Mouse (Mus musculus) embryonic facial prominence, embryonic 14.5 days (tissue): ENCODE measurements at regions not wholly inside any gene's neighbourhood (a gene's known extent, or its start where the extent isn't known, plus 50 kb on each side); places are given as distances from the start of the nearest gene placed in this dataset.

ENCODE experiments used
- ATAC-seq: fragments of 200-750 bp; cut with Nextera tagmentation; 2 replicates; pipeline ENCODE4 v1.8.0; 2017; ENCODE audit warnings: low read depth, moderate number of reproducible peaks, moderate TSS enrichment
- DNase-seq: peaks from one replicate; pipeline ENCODE4 v3.0.0-alpha.2; 2015; ENCODE audit warnings: low spot score
- H3K27ac ChIP-seq: fragments of 300-500 bp; sonication (generic); replicated peaks from 2 replicates; pipeline ENCODE4 v1.5.1; 2014; ENCODE audit warnings: low read depth, mild to moderate bottlenecking, low read length, moderate library complexity
- H3K27me3 ChIP-seq: fragments of 300-500 bp; sonication (generic); replicated peaks from 2 replicates; pipeline ENCODE4 v1.6.1; 2014; ENCODE audit warnings: low read length; ENCODE audit not compliant: control insufficient read depth, insufficient read depth
- H3K36me3 ChIP-seq: fragments of 300-500 bp; sonication (generic); 2 replicates; pipeline ENCODE4 v1.6.1; 2014; ENCODE audit warnings: low read length, mixed read lengths; ENCODE audit not compliant: control insufficient read depth, insufficient read depth
- H3K4me1 ChIP-seq: fragments of 300-500 bp; sonication (generic); 2 replicates; pipeline ENCODE4 v1.6.1; 2014; ENCODE audit warnings: antibody characterized with exemption, low read length; ENCODE audit not compliant: control insufficient read depth, insufficient read depth
- H3K4me2 ChIP-seq: fragments of 300-500 bp; sonication (generic); 2 replicates; pipeline ENCODE4 v1.6.1; 2014; ENCODE audit warnings: low read depth, mild to moderate bottlenecking, low read length, moderate library complexity, mixed read lengths
- H3K4me3 ChIP-seq: fragments of 300-500 bp; sonication (generic); 2 replicates; pipeline ENCODE4 v1.5.1; 2014; ENCODE audit warnings: low read depth, mild to moderate bottlenecking, low read length
- H3K9ac ChIP-seq: fragments of 300-500 bp; sonication (generic); 2 replicates; pipeline ENCODE4 v1.6.1; 2014; ENCODE audit warnings: low read depth, mild to moderate bottlenecking, low read length, moderate library complexity, mixed read lengths
- H3K9me3 ChIP-seq: fragments of 300-500 bp; sonication (generic); 2 replicates; pipeline ENCODE4 v1.6.1; 2016; ENCODE audit warnings: low read length; ENCODE audit not compliant: control insufficient read depth
- WGBS: fragments of 180-500 bp; shearing (Covaris S2); extraction: QIAGEN DNeasy Blood & Tissue Kit; methylation state at CpG from one replicate; pipeline ENCODE4 v1.1.7; 2014; 5-methylcytosine and 5-hydroxymethylcytosine counted together

GRCm38 (mm10) chr11:63708412-63708811 lies 213.7 kb downstream of the Hs3st3b1 start:
- no peak for ATAC-seq
- H3K4me2 ChIP-seq = no peak overlapping the region
- H3K27me3 ChIP-seq = no peaks in the 10 kb centered on the region
- 0 out of 2 replicates have a peak, but pooled peaks cover 17% of the 10 kb centered on the region for H3K4me1 ChIP-seq
- H3K9me3 ChIP-seq = no peaks in the 10 kb centered on the region
- 52% methylated on average over 4 of the region's 4 CpGs for WGBS
- H3K36me3 ChIP-seq = no peaks in the 10 kb centered on the region
- H3K4me3 ChIP-seq = no peak overlapping the region
- H3K9ac ChIP-seq = no peak overlapping the region
- H3K27ac ChIP-seq = no peak overlapping the region
- DNase-seq = peak; percentile 45

DNA sequence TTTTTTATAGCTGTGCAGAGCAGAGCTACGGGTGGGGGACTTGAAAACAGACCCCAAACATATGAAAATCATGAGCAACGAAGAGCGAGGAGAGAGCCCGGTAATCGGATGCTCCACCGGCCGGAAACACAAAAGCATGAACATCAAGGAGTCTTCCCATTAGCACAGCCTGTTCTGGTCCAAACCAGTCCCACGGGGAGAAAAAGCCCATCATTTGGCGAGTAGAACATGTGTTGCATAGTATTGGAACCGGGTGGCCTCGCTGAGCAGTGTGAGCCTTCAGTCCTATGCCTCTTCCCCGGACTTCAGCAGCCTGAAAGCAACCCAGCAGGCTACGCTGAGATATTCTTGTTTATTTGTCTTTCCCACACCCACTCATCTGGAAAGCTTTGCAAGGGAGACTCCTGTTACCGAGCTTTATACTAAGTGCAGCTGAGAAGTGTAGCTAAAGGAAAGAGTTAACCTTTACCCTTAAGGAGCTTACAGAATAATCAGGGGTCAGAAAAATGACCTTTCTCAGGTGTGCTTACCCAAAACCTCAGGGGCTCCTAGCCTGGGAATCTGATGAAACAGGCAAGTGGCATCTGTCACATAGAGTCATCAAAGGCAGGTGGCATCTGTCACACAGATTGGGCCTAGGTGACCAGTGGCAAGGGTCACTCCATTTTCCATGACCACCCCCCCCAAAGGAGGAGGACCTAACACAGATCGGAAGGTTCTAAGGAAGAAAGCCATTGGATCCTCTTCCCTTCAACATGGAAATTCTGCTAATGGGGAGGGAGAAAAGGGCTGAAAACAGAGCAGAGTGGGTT lies 209.8 kb downstream of the Hs3st3b1 start:
- peak; percentile 51 for DNase-seq
- Histone ChIP-seq H3K36me3 (no peaks in the 10 kb centered on the region), H3K27me3 (no peaks in the 10 kb centered on the region), H3K4me2 (peak overlapping the region; percentile 39), H3K4me3 (no peak overlapping the region), H3K9me3 (no peaks in the 10 kb centered on the region), H3K27ac (no peak overlapping the region), H3K9ac (peak overlapping the region; percentile 41; the same call in 1 of the 2 replicates), H3K4me1 (0 out of 2 replicates have a peak, but pooled peaks cover 8% of the 10 kb centered on the region)
- WGBS = 31% methylated on average over 15 of the region's 15 CpGs
- peak; percentile 12; the same call in 1 of the 2 replicates for ATAC-seq

DNA sequence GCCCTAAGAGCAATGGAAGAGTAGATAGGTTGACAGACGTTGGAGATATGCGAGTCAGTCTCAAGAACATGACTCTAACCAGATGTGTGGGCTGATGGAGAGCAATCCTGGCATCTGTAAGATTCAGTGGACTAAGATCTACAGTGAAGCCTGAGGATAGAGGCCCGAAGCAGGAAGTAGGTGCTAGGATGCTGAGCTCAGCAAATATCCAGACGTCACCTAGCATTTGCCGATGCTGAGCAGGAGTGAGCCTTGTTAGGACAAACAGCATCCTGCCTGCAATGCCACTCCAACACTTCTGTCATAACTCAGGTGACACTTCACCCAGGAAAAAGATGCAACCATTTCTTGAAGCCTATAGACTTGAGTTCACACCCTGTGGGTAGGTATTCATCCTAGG lies 199.8 kb downstream of the Hs3st3b1 start:
- 90% methylated on average over 5 of the region's 5 CpGs for WGBS
- ATAC-seq (no peak), DNase-seq (no peak)
- Histone ChIP-seq H3K27ac (no peak overlapping the region), H3K27me3 (no peaks in the 10 kb centered on the region), H3K36me3 (no peaks in the 10 kb centered on the region), H3K4me1 (peaks cover 4% of the 10 kb centered on the region; the same call in 1 of the 2 replicates), H3K9me3 (no peaks in the 10 kb centered on the region), H3K4me3 (no peak overlapping the region), H3K4me2 (no peak overlapping the region), H3K9ac (no peak overlapping the region)

GRCm38 (mm10) chr11:63730880-63731279 lies 191.2 kb downstream of the Hs3st3b1 start:
- DNase-seq (peak; percentile 79), ATAC-seq (peak; percentile 68; the same call in 1 of the 2 replicates)
- no peak overlapping the region for H3K4me3 ChIP-seq
- no peak overlapping the region for H3K27ac ChIP-seq
- 0 out of 2 replicates have a peak overlapping the region, but pooled peaks have one; percentile 10 for H3K4me2 ChIP-seq
- WGBS = 36% methylated on average over 9 of the region's 9 CpGs
- no peaks in the 10 kb centered on the region for H3K9me3 ChIP-seq
- peaks cover 25% of the 10 kb centered on the region for H3K4me1 ChIP-seq
- H3K27me3 ChIP-seq = no peaks in the 10 kb centered on the region
- H3K36me3 ChIP-seq = no peaks in the 10 kb centered on the region
- no peak overlapping the region for H3K9ac ChIP-seq

DNA sequence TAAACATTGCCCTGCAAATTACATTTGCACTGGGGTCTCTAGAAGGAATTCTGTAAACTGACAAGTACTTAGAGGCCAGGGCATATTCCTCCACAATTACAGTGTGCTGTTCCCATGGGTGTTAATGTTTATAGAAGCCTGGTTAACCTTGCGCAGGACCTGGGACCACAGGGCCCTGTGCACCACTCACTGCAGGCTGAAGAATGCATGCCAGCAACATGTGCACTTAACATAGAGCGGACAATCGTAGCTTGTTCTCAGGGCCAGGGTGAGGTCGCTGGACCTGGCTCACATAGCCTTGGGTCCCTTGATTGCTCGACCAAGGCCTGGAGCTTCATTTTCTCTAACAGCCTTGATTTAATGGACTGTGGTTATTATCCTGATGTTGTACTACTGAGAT lies 168.8 kb downstream of the Hs3st3b1 start:
- no peaks in the 10 kb centered on the region for H3K36me3 ChIP-seq
- H3K27ac ChIP-seq = no peak overlapping the region
- DNase-seq (no peak), ATAC-seq (no peak)
- H3K4me3 ChIP-seq = no peak overlapping the region
- peaks cover 12% of the 10 kb centered on the region; the same call in 1 of the 2 replicates for H3K4me1 ChIP-seq
- no peak overlapping the region for H3K9ac ChIP-seq
- 47% methylated on average over 5 of the region's 5 CpGs for WGBS
- H3K9me3 ChIP-seq = no peaks in the 10 kb centered on the region
- H3K4me2 ChIP-seq = no peak overlapping the region
- H3K27me3 ChIP-seq = no peaks in the 10 kb centered on the region

DNA sequence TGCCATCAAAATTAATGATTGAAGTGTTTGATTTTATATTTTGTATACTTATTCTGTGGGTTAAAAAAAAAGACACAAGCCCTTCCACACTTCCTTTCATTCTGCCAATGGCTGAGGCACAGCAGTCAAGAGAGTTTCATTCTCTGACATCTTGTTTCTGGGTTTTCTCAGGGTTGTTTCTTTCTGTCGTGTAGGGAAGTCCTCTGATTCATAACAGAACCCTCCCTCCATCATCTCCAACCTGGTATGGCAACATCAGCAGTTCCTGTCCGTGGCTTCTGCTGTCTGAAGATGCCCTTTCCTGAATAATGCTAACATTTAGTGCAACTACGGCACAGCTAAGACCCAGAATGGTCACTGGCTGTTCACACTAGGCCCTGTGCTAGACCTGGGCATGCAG lies 167.3 kb downstream of the Hs3st3b1 start:
- H3K9ac ChIP-seq = no peak overlapping the region
- WGBS = 72% methylated on average over 3 of the region's 3 CpGs
- no peak for DNase-seq

GRCm38 (mm10) chr11:63758313-63758712 lies 163.8 kb downstream of the Hs3st3b1 start:
- WGBS = 74% methylated on average over 3 of the region's 3 CpGs
- ATAC-seq = no peak
- no peak overlapping the region for H3K4me3 ChIP-seq

More for the DNA sequence above, 167.3 kb downstream of the Hs3st3b1 start:
- Histone ChIP-seq H3K27ac (no peak overlapping the region), H3K4me3 (no peak overlapping the region), H3K9me3 (no peaks in the 10 kb centered on the region), H3K4me2 (no peak overlapping the region), H3K4me1 (peaks cover 12% of the 10 kb centered on the region; the same call in 1 of the 2 replicates), H3K36me3 (no peaks in the 10 kb centered on the region), H3K27me3 (no peaks in the 10 kb centered on the region)
- ATAC-seq = no peak

GRCm38 (mm10) chr11:63761561-63761960 lies 160.5 kb downstream of the Hs3st3b1 start:
- Histone ChIP-seq H3K9ac (no peak overlapping the region), H3K4me2 (no peak overlapping the region), H3K27ac (no peak overlapping the region), H3K36me3 (no peaks in the 10 kb centered on the region), H3K4me3 (no peak overlapping the region), H3K27me3 (no peaks in the 10 kb centered on the region), H3K9me3 (no peaks in the 10 kb centered on the region), H3K4me1 (no peaks in the 10 kb centered on the region)
- no peak for DNase-seq
- no peak for ATAC-seq
- WGBS = 69% methylated on average over 6 of the region's 6 CpGs

More at GRCm38 (mm10) chr11:63758313-63758712, 163.8 kb downstream of the Hs3st3b1 start:
- no peak overlapping the region for H3K9ac ChIP-seq
- no peak overlapping the region for H3K27ac ChIP-seq
- H3K4me2 ChIP-seq = no peak overlapping the region
- 0 out of 2 replicates have a peak, but pooled peaks cover 2% of the 10 kb centered on the region for H3K4me1 ChIP-seq
- no peaks in the 10 kb centered on the region for H3K36me3 ChIP-seq
- H3K9me3 ChIP-seq = no peaks in the 10 kb centered on the region
- H3K27me3 ChIP-seq = no peaks in the 10 kb centered on the region
- no peak for DNase-seq
